Mouse (Mus musculus) C2C12 (cell line): ENCODE measurements around the gene Ankrd31. TPM values are rescaled to one million over a fixed set of nuclear protein-coding genes. Genes with fewer than 3 reads are reported as not detected.

ENCODE experiments used
- H3K27me3 ChIP-seq: one replicate; pipeline ENCODE4 v1.6.1; 2011; ENCODE audit not compliant: control insufficient read depth, insufficient read depth, insufficient read length
- H3K36me3 ChIP-seq: one replicate; pipeline ENCODE4 v1.6.1; 2011; ENCODE audit not compliant: control insufficient read depth, insufficient read depth
- H3K4me3 ChIP-seq: one replicate; pipeline ENCODE4 v1.5.1; 2011; ENCODE audit warnings: mild to moderate bottlenecking, control low read depth; ENCODE audit not compliant: poor library complexity, insufficient read depth, severe bottlenecking
- H3K79me2 ChIP-seq: one replicate; pipeline ENCODE4 v1.6.1; 2011; ENCODE audit not compliant: control insufficient read depth, insufficient read depth
- H3K79me3 ChIP-seq: one replicate; pipeline ENCODE4 v1.6.1; 2011; ENCODE audit warnings: low read depth, control low read depth
- H3ac ChIP-seq: one replicate; pipeline ENCODE3; 2011; ENCODE audit warnings: low read depth; ENCODE audit not compliant: control insufficient read depth, insufficient read length
- CEBPB ChIP-seq: IDR thresholded peaks from one replicate; pipeline ENCODE4 v1.6.1; 2011; ENCODE audit warnings: low read depth, mild to moderate bottlenecking, control low read depth, moderate library complexity
- CTCF ChIP-seq: IDR thresholded peaks from one replicate; pipeline ENCODE4 v1.5.1; 2011; ENCODE audit not compliant: control insufficient read depth, insufficient read depth, insufficient read length
- FOSL1 ChIP-seq: IDR thresholded peaks from one replicate; pipeline ENCODE4 v1.8.0; 2011; ENCODE audit warnings: mild to moderate bottlenecking, low read length; ENCODE audit not compliant: poor library complexity, insufficient read depth, severe bottlenecking
- MAX ChIP-seq: IDR thresholded peaks from one replicate; pipeline ENCODE4 v1.6.1; 2011; ENCODE audit warnings: mild to moderate bottlenecking, control low read depth
- MYOD1 ChIP-seq: IDR thresholded peaks from one replicate; pipeline ENCODE4 v1.6.1; 2011; ENCODE audit warnings: low read depth; ENCODE audit not compliant: control insufficient read depth, insufficient read length
- MYOG ChIP-seq: IDR thresholded peaks from one replicate; pipeline ENCODE4 v1.6.1; 2011; ENCODE audit not compliant: control insufficient read depth, insufficient read length; ENCODE audit errors: extremely low read depth
- USF1 ChIP-seq: IDR thresholded peaks from one replicate; pipeline ENCODE4 v1.6.1; 2011; ENCODE audit warnings: low read depth, mild to moderate bottlenecking, control low read depth, moderate library complexity
- polyA plus RNA-seq: library from polyadenylated mRNA; unstranded; fragments of >200 nt; fragmentation: generic; extraction: Trizol; gene quantifications from one replicate; pipeline ENCODE4 v1.2.1, GENCODE M21; 2012; ENCODE audit warnings: missing spikeins

The Ankrd31 gene
- polyA plus RNA-seq, 1 experiment = not detected

GRCm38 (mm10) chr13:96870742-96871141 lies 122.7 kb downstream of the Ankrd31 start:
- Histone ChIP-seq H3K79me3 (no peaks in the 10 kb centered on the region), H3K4me3 (no peak overlapping the region), H3K27me3 (no peaks in the 10 kb centered on the region), H3K79me2 (no peaks in the 10 kb centered on the region), H3ac (no peak overlapping the region), H3K36me3 (no peaks in the 10 kb centered on the region)
- TF ChIP-seq CEBPB (no peak), CTCF (no peak), MAX (no peak), MYOG (no peak), FOSL1 (no peak), USF1 (no peak), MYOD1 (no peak)

- TF ChIP-seq CEBPB (no peak), MAX (no peak), USF1 (no peak), FOSL1 (no peak), MYOG (no peak), MYOD1 (no peak), CTCF (no peak)
- Histone ChIP-seq H3K79me2 (no peaks in the 10 kb centered on the region), H3K36me3 (no peaks in the 10 kb centered on the region), H3K79me3 (no peaks in the 10 kb centered on the region), H3K4me3 (no peak overlapping the region), H3K27me3 (no peaks in the 10 kb centered on the region), H3ac (no peak overlapping the region)
Observed at GRCm38 (mm10) chr13:96874071-96874470, 126.0 kb downstream of the Ankrd31 start.

- no peaks in the 10 kb centered on the region for H3K27me3 ChIP-seq
- no peaks in the 10 kb centered on the region for H3K79me3 ChIP-seq
- no peaks in the 10 kb centered on the region for H3K36me3 ChIP-seq
- no peak overlapping the region for H3K4me3 ChIP-seq
- no peaks in the 10 kb centered on the region for H3K79me2 ChIP-seq
- no peak for TF ChIP-seq MYOG
- TF ChIP-seq MAX = no peak
- no peak for TF ChIP-seq CTCF
- no peak for TF ChIP-seq CEBPB
- TF ChIP-seq FOSL1 = no peak
- TF ChIP-seq USF1 = no peak
- TF ChIP-seq MYOD1 = no peak
- H3ac ChIP-seq = no peak overlapping the region
Observed at GRCm38 (mm10) chr13:96878220-96879057, 130.4 kb downstream of the Ankrd31 start.

GRCm38 (mm10) chr13:96884534-96884933 lies 136.5 kb downstream of the Ankrd31 start:
- H3K36me3 ChIP-seq = no peaks in the 10 kb centered on the region
- H3ac ChIP-seq = no peak overlapping the region
- H3K79me3 ChIP-seq = no peaks in the 10 kb centered on the region
- H3K4me3 ChIP-seq = no peak overlapping the region
- no peaks in the 10 kb centered on the region for H3K79me2 ChIP-seq
- TF ChIP-seq MYOG = no peak
- TF ChIP-seq CEBPB = no peak
- TF ChIP-seq USF1 = no peak
- TF ChIP-seq MAX = no peak
- TF ChIP-seq CTCF = no peak
- TF ChIP-seq FOSL1 = no peak
- TF ChIP-seq MYOD1 = no peak
- no peaks in the 10 kb centered on the region for H3K27me3 ChIP-seq

GRCm38 (mm10) chr13:96889985-96890384 lies 141.9 kb downstream of the Ankrd31 start:
- no peak for TF ChIP-seq USF1
- TF ChIP-seq MYOD1 = no peak
- TF ChIP-seq MAX = no peak
- no peak for TF ChIP-seq CEBPB
- no peak for TF ChIP-seq FOSL1
- TF ChIP-seq CTCF = no peak
- no peak for TF ChIP-seq MYOG
- no peak overlapping the region for H3ac ChIP-seq
- no peaks in the 10 kb centered on the region for H3K79me3 ChIP-seq
- H3K79me2 ChIP-seq = no peaks in the 10 kb centered on the region
- no peak overlapping the region for H3K4me3 ChIP-seq
- H3K36me3 ChIP-seq = no peaks in the 10 kb centered on the region
- H3K27me3 ChIP-seq = no peaks in the 10 kb centered on the region
